Mouse (Mus musculus) limb, embryonic 14.5 days (tissue): ENCODE data around the gene Foxn3. TPM values are rescaled to one million over a fixed set of nuclear protein-coding genes. Genes with fewer than 3 reads are reported as not detected.

Source experiments
- ATAC-seq: fragments of 200-750 bp; cut with Nextera tagmentation; 2 replicates; pipeline ENCODE4 v1.8.0; 2017; ENCODE audit warnings: low read depth, moderate number of reproducible peaks, moderate TSS enrichment; ENCODE audit not compliant: low FRiP score
- DNase-seq: peaks from one replicate; pipeline ENCODE4 v3.0.0-alpha.2; 2015; ENCODE audit warnings: low spot score
- H3K27ac ChIP-seq: fragments of 300-500 bp; sonication (generic); replicated peaks from 2 replicates; pipeline ENCODE4 v1.5.1; 2014; ENCODE audit warnings: low read depth, mild to moderate bottlenecking, low read length, moderate library complexity, mixed read lengths
- H3K27me3 ChIP-seq: fragments of 300-500 bp; sonication (generic); 2 replicates; pipeline ENCODE4 v1.6.1; 2014; ENCODE audit warnings: low read length, mixed read lengths; ENCODE audit not compliant: control insufficient read depth, insufficient read depth
- H3K36me3 ChIP-seq: fragments of 300-500 bp; sonication (generic); 2 replicates; pipeline ENCODE4 v1.6.1; 2014; ENCODE audit warnings: mild to moderate bottlenecking, low read length, moderate library complexity, mixed read lengths; ENCODE audit not compliant: control insufficient read depth, insufficient read depth
- H3K4me1 ChIP-seq: fragments of 300-500 bp; sonication (generic); 2 replicates; pipeline ENCODE4 v1.6.1; 2014; ENCODE audit warnings: antibody characterized with exemption, low read length, mixed read lengths; ENCODE audit not compliant: control insufficient read depth, insufficient read depth
- H3K4me2 ChIP-seq: fragments of 300-500 bp; sonication (generic); replicated peaks from 2 replicates; pipeline ENCODE4 v1.6.1; 2014; ENCODE audit warnings: low read depth, mild to moderate bottlenecking, low read length, moderate library complexity; ENCODE audit not compliant: severe bottlenecking
- H3K4me3 ChIP-seq: fragments of 300-500 bp; sonication (generic); replicated peaks from 2 replicates; pipeline ENCODE4 v1.5.1; 2014; ENCODE audit warnings: low read length
- H3K9ac ChIP-seq: fragments of 300-500 bp; sonication (generic); 2 replicates; pipeline ENCODE4 v1.6.1; 2014; ENCODE audit warnings: mild to moderate bottlenecking, low read depth, low read length, moderate library complexity; ENCODE audit not compliant: severe bottlenecking
- H3K9me3 ChIP-seq: fragments of 300-500 bp; sonication (generic); 2 replicates; pipeline ENCODE4 v1.6.1; 2016; ENCODE audit warnings: low read length; ENCODE audit not compliant: control insufficient read depth
- POLR2A ChIP-seq: fragments of 200-500 bp; IDR thresholded peaks from 2 replicates; pipeline ENCODE4 v1.8.0; 2012; ENCODE audit warnings: inconsistent platforms, mild to moderate bottlenecking, moderate library complexity, borderline replicate concordance; ENCODE audit not compliant: insufficient read depth, insufficient read length; ENCODE audit errors: extremely low read depth
- WGBS: fragments of 180-500 bp; shearing (Covaris S2); extraction: QIAGEN DNeasy Blood & Tissue Kit; methylation state at CpG from one replicate; pipeline ENCODE4 v1.1.7; 2014; 5-methylcytosine and 5-hydroxymethylcytosine counted together
- polyA plus RNA-seq, 2 experiments: library from polyadenylated mRNA; depleted of rRNA in 1 of 2; stranded (reverse) in 1 of 2; unstranded in 1 of 2; fragments of >200 nt; fragmentation: Nextera tagmentation in 1 of 2; extraction: Ambion mirVana in 1 of 2; gene quantifications; 2 replicates each; pipeline versions ENCODE4 v1.2.1 to v1.2.3; 2012 to 2014

Gene Foxn3
- polyA plus RNA-seq, 2 experiments = 27.6 to 118 TPM

DNA sequence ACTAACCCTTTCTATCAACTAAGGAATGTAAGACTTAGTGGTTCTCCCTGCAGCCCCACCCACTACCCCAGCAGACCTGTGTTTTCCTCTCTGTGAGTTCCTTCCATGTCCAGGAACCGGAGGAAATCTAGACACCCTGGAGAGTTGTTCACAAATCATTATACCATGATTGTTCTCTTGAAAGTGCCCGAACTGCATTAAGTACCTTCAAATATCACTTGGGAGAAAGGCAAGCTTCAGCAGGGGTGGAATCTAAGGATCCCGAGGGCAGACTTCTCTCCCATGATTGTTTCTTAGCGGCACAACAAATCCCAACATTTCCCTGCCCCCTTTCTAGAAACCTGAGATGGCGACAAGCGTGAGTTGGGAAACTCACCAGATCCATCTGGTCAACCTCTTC lies 247.5 kb downstream of the Foxn3 start:
- Histone ChIP-seq H3K4me1 (peaks cover 11% of the 10 kb centered on the region), H3K9me3 (0 out of 2 replicates have a peak, but pooled peaks cover 7% of the 10 kb centered on the region), H3K27ac (no peak overlapping the region), H3K36me3 (no peaks in the 10 kb centered on the region), H3K27me3 (no peaks in the 10 kb centered on the region), H3K4me3 (no peak overlapping the region), H3K4me2 (no peak overlapping the region), H3K9ac (no peak overlapping the region)
- no peak for DNase-seq
- no peak for ATAC-seq
- 88% methylated on average over 6 of the region's 6 CpGs for WGBS
- TF ChIP-seq POLR2A = no peak

- no peak overlapping the region for H3K4me3 ChIP-seq
- DNase-seq (no peak), ATAC-seq (no peak)
- WGBS = 86% methylated on average over 5 of the region's 5 CpGs
- no peaks in the 10 kb centered on the region for H3K27me3 ChIP-seq
- peaks cover 11% of the 10 kb centered on the region for H3K4me1 ChIP-seq
- H3K27ac ChIP-seq = no peak overlapping the region
- H3K9me3 ChIP-seq = 0 out of 2 replicates have a peak, but pooled peaks cover 7% of the 10 kb centered on the region
- H3K4me2 ChIP-seq = no peak overlapping the region
- TF ChIP-seq POLR2A = no peak
- no peak overlapping the region for H3K9ac ChIP-seq
- no peaks in the 10 kb centered on the region for H3K36me3 ChIP-seq
Measured at GRCm38 (mm10) chr12:99314817-99315216, 248.6 kb downstream of the Foxn3 start.

GRCm38 (mm10) chr12:99311303-99311702 lies 252.1 kb downstream of the Foxn3 start:
- Histone ChIP-seq H3K4me2 (no peak overlapping the region), H3K4me1 (peaks cover 21% of the 10 kb centered on the region), H3K27me3 (no peaks in the 10 kb centered on the region), H3K9ac (no peak overlapping the region), H3K36me3 (no peaks in the 10 kb centered on the region), H3K27ac (no peak overlapping the region), H3K9me3 (0 out of 2 replicates have a peak, but pooled peaks cover 4% of the 10 kb centered on the region), H3K4me3 (no peak overlapping the region)
- no peak for TF ChIP-seq POLR2A
- 59% methylated on average over 3 of the region's 3 CpGs for WGBS
- no peak for DNase-seq
- no peak for ATAC-seq

DNA sequence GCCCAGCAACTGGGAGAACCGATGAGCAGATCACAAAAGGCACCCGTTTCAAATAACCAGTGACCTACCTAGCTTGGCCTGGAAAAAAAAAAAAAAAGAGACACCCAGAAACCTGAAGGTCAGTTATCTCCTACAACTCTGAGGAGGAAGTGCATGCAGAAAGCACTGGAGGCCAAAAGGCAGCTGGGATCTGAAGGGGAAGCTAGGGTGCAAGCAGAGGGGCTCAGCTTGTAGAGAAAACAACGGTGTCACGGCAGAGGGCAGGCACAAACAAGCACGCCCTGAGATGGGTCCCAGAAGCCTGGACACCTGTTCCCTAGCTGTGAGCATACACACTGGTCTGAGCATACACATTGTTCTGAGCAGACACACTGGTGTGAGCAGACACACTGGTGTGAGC lies 253.4 kb downstream of the Foxn3 start:
- no peaks in the 10 kb centered on the region for H3K36me3 ChIP-seq
- no peak overlapping the region for H3K4me3 ChIP-seq
- H3K9ac ChIP-seq = no peak overlapping the region
- no peak for ATAC-seq
- TF ChIP-seq POLR2A = no peak
- no peaks in the 10 kb centered on the region for H3K9me3 ChIP-seq
- no peak overlapping the region for H3K27ac ChIP-seq
- H3K4me1 ChIP-seq = peaks cover 32% of the 10 kb centered on the region
- H3K27me3 ChIP-seq = no peaks in the 10 kb centered on the region
- 77% methylated on average over 5 of the region's 5 CpGs for WGBS
- H3K4me2 ChIP-seq = no peak overlapping the region
- no peak for DNase-seq

GRCm38 (mm10) chr12:99308541-99309089 lies 254.8 kb downstream of the Foxn3 start:
- 26% methylated on average over 11 of the region's 11 CpGs for WGBS
- Histone ChIP-seq H3K27me3 (no peaks in the 10 kb centered on the region), H3K27ac (no peak overlapping the region; the same call in 1 of the 2 replicates), H3K36me3 (no peaks in the 10 kb centered on the region), H3K4me3 (no peak overlapping the region), H3K4me2 (no peak overlapping the region), H3K9me3 (no peaks in the 10 kb centered on the region), H3K4me1 (peaks cover 45% of the 10 kb centered on the region), H3K9ac (no peak overlapping the region; the same call in 1 of the 2 replicates)
- DNase-seq (no peak), ATAC-seq (peak; percentile 28; the same call in 1 of the 2 replicates)
- no peak for TF ChIP-seq POLR2A

GRCm38 (mm10) chr12:99306536-99307204 lies 256.7 kb downstream of the Foxn3 start:
- Histone ChIP-seq H3K4me3 (no peak overlapping the region), H3K27ac (peak overlapping the region; percentile 8; the same call in 1 of the 2 replicates), H3K9me3 (no peaks in the 10 kb centered on the region), H3K36me3 (no peaks in the 10 kb centered on the region), H3K9ac (no peak overlapping the region), H3K27me3 (no peaks in the 10 kb centered on the region), H3K4me2 (no peak overlapping the region), H3K4me1 (peaks cover 49% of the 10 kb centered on the region)
- DNase-seq (no peak), ATAC-seq (no peak)
- WGBS = 56% methylated on average over 6 of the region's 6 CpGs
- TF ChIP-seq POLR2A = no peak
